Mouse (Mus musculus) CH12.LX (cell line): ENCODE measurements around the gene Pon2. TPM values are rescaled to one million over a fixed set of nuclear protein-coding genes. Genes with fewer than 3 reads are reported as not detected.

Experiments used
- DNase-seq: peaks from one replicate; pipeline ENCODE4 v3.0.0-alpha.2; 2013; ENCODE audit errors: extremely low read depth
- H3K27ac ChIP-seq: 2 replicates; pipeline ENCODE4 v1.5.1; 2012; ENCODE audit warnings: low read depth, mild to moderate bottlenecking, control low read depth, moderate library complexity; ENCODE audit not compliant: insufficient read depth
- H3K27me3 ChIP-seq: replicated peaks from 2 replicates; pipeline ENCODE3; 2012; ENCODE audit warnings: inconsistent platforms
- H3K36me3 ChIP-seq, 2 experiments: replicated peaks in 1 of 2; 2 replicates each; pipeline versions ENCODE3 to v1.6.1; 2012; ENCODE audit warnings: inconsistent platforms in 1 of 2, low read length in 1 of 2, mild to moderate bottlenecking in 1 of 2, mixed read lengths in 1 of 2, moderate library complexity in 1 of 2; ENCODE audit not compliant: control insufficient read depth in 1 of 2, insufficient read depth in 1 of 2
- H3K4me1 ChIP-seq, 2 experiments: 2 replicates each; pipeline ENCODE4 v1.6.1; 2012; ENCODE audit warnings: inconsistent platforms in 1 of 2, moderate library complexity in 1 of 2; ENCODE audit not compliant: insufficient read depth in 2 of 2, control insufficient read depth in 1 of 2
- H3K4me2 ChIP-seq: 2 replicates; pipeline ENCODE4 v1.6.1; 2012; ENCODE audit warnings: low read depth, mild to moderate bottlenecking, control low read depth; ENCODE audit not compliant: poor library complexity, insufficient read depth, severe bottlenecking
- H3K4me3 ChIP-seq, 3 experiments: fragments of 150-350 bp in 1 of 3; sonication (generic) in 1 of 3; replicated peaks in 1 of 3; 2 replicates each; pipeline versions ENCODE3 to v1.5.1; 2011 to 2012; ENCODE audit warnings: low read depth in 2 of 3, low read length in 2 of 3, mild to moderate bottlenecking in 2 of 3, moderate library complexity in 2 of 3, control low read depth in 1 of 3, improper control_type of control experiment in 1 of 3, inconsistent platforms in 1 of 3, mixed read lengths in 1 of 3; ENCODE audit not compliant: poor library complexity in 1 of 3
- H3K79me2 ChIP-seq: replicated peaks from 2 replicates; pipeline ENCODE4 v1.6.1; 2012; ENCODE audit warnings: mild to moderate bottlenecking, moderate library complexity; ENCODE audit not compliant: control insufficient read depth, poor library complexity, insufficient read depth, severe bottlenecking; ENCODE audit errors: extremely low read depth
- H3K9ac ChIP-seq: 2 replicates; pipeline ENCODE4 v1.6.1; 2012; ENCODE audit warnings: low read depth, mild to moderate bottlenecking, control low read depth, moderate library complexity; ENCODE audit not compliant: insufficient read depth
- H3K9me3 ChIP-seq: replicated peaks from 2 replicates; pipeline ENCODE3; 2012; ENCODE audit warnings: low read length, inconsistent platforms, mixed read lengths
- BHLHE40 ChIP-seq: IDR thresholded peaks from 2 replicates; pipeline ENCODE4 v1.6.1; 2011; ENCODE audit warnings: mild to moderate bottlenecking, low read depth, low read length, improper control_type of control experiment
- CHD1 ChIP-seq: IDR thresholded peaks from 2 replicates; pipeline ENCODE4 v1.6.1; 2012; ENCODE audit warnings: low read depth, low read length, improper control_type of control experiment, inconsistent platforms
- CTCF ChIP-seq, 2 experiments: IDR thresholded peaks in 1 of 2; conservative IDR thresholded peaks in 1 of 2; 2 replicates each; pipeline ENCODE4 v1.5.1; 2011 to 2012; ENCODE audit warnings: low read depth in 2 of 2, low read length in 2 of 2, improper control_type of control experiment in 1 of 2, inconsistent platforms in 1 of 2, mild to moderate bottlenecking in 1 of 2, moderate library complexity in 1 of 2
- E2F4 ChIP-seq: IDR thresholded peaks from 2 replicates; pipeline ENCODE4 v1.6.1; 2011; ENCODE audit warnings: low read depth, low read length, improper control_type of control experiment; ENCODE audit not compliant: insufficient replicate concordance
- ELF1 ChIP-seq: IDR thresholded peaks from 2 replicates; pipeline ENCODE4 v1.6.1; 2014; ENCODE audit warnings: low read depth, mild to moderate bottlenecking, inconsistent platforms, low read length, improper control_type of control experiment
- EP300 ChIP-seq: IDR thresholded peaks from 2 replicates; pipeline ENCODE4 v1.6.1; 2011; ENCODE audit warnings: low read length, improper control_type of control experiment
- ETS1 ChIP-seq: conservative IDR thresholded peaks from 2 replicates; pipeline ENCODE4 v1.6.1; 2012; ENCODE audit warnings: low read depth, mild to moderate bottlenecking, inconsistent platforms, low read length, improper control_type of control experiment, moderate library complexity
- HCFC1 ChIP-seq: IDR thresholded peaks from 2 replicates; pipeline ENCODE4 v1.6.1; 2012; ENCODE audit warnings: low read depth, mild to moderate bottlenecking, inconsistent platforms, low read length, improper control_type of control experiment
- IRF4 ChIP-seq: IDR thresholded peaks from 2 replicates; pipeline ENCODE4 v1.6.1; 2014; ENCODE audit warnings: low read depth, mild to moderate bottlenecking, inconsistent platforms, low read length, improper control_type of control experiment
- JUN ChIP-seq: IDR thresholded peaks from 2 replicates; pipeline ENCODE4 v1.6.1; 2011; ENCODE audit warnings: low read depth, mild to moderate bottlenecking, low read length, improper control_type of control experiment, moderate library complexity; ENCODE audit not compliant: insufficient read depth
- JUND ChIP-seq: conservative IDR thresholded peaks from 2 replicates; pipeline ENCODE4 v1.6.1; 2011; ENCODE audit warnings: low read depth, low read length, improper control_type of control experiment
- KAT2A ChIP-seq: IDR thresholded peaks from 2 replicates; pipeline ENCODE4 v1.6.1; 2012; ENCODE audit warnings: low read length, improper control_type of control experiment, inconsistent platforms; ENCODE audit not compliant: insufficient replicate concordance
- MAFK ChIP-seq: IDR thresholded peaks from 2 replicates; pipeline ENCODE4 v1.6.1; 2011; ENCODE audit warnings: low read length, improper control_type of control experiment; ENCODE audit not compliant: insufficient replicate concordance
- MAX ChIP-seq: IDR thresholded peaks from 2 replicates; pipeline ENCODE4 v1.6.1; 2011; ENCODE audit warnings: low read length, improper control_type of control experiment
- MEF2A ChIP-seq: IDR thresholded peaks from 2 replicates; pipeline ENCODE4 v1.6.1; 2014; ENCODE audit warnings: low read depth, mild to moderate bottlenecking, inconsistent platforms, low read length, improper control_type of control experiment, borderline replicate concordance
- MXI1 ChIP-seq: IDR thresholded peaks from 2 replicates; pipeline ENCODE4 v1.6.1; 2011; ENCODE audit warnings: mild to moderate bottlenecking, low read depth, low read length, improper control_type of control experiment
- NELFE ChIP-seq: IDR thresholded peaks from 2 replicates; pipeline ENCODE4 v1.6.1; 2011; ENCODE audit warnings: low read depth, low read length, improper control_type of control experiment
- POLR2A ChIP-seq: IDR thresholded peaks from 2 replicates; pipeline ENCODE4 v1.6.1; 2011; ENCODE audit warnings: low read depth, mild to moderate bottlenecking, improper control_type of control experiment, low read length
- RCOR1 ChIP-seq: conservative IDR thresholded peaks from 2 replicates; pipeline ENCODE4 v1.6.1; 2012; ENCODE audit warnings: low read depth, mild to moderate bottlenecking, inconsistent platforms, low read length, improper control_type of control experiment
- SIN3A ChIP-seq: IDR thresholded peaks from 2 replicates; pipeline ENCODE4 v1.6.1; 2012; ENCODE audit warnings: low read length, improper control_type of control experiment, inconsistent platforms
- TBP ChIP-seq: conservative IDR thresholded peaks from 2 replicates; pipeline ENCODE4 v1.6.1; 2011; ENCODE audit warnings: low read depth, low read length, improper control_type of control experiment
- USF1 ChIP-seq: IDR thresholded peaks from 2 replicates; pipeline ENCODE4 v1.6.1; 2014; ENCODE audit warnings: low read depth, mild to moderate bottlenecking, inconsistent platforms, low read length, improper control_type of control experiment
- ZMIZ1 ChIP-seq: IDR thresholded peaks from 2 replicates; pipeline ENCODE4 v1.6.1; 2012; ENCODE audit warnings: low read depth, mild to moderate bottlenecking, inconsistent platforms, low read length, improper control_type of control experiment
- ZNF384 ChIP-seq: IDR thresholded peaks from 2 replicates; pipeline ENCODE4 v1.6.1; 2012; ENCODE audit warnings: low read depth, low read length, improper control_type of control experiment, inconsistent platforms
- dilution Hi-C: fragments of 300-500 bp; cut with MboI; formaldehyde crosslinking; loops from 2 replicates; pipeline ENCODE4 v1.14.3; 2020; ENCODE audit warnings: low sequenced_read_pairs; ENCODE audit not compliant: extremely low pct_unique_long_range_greater_than_20kb, extremely low pct_ligation_motif_present
- in situ Hi-C: fragments of 300-500 bp; cut with MboI; formaldehyde crosslinking; loops from 3 replicates; pipeline ENCODE4 v1.14.3; 2019; ENCODE audit warnings: low sequenced_read_pairs, low pct_ligation_motif_present, low pct_unique_long_range_greater_than_20kb, mixed read lengths
- polyA plus RNA-seq: library from polyadenylated mRNA; unstranded; fragments of >175 nt; gene quantifications from 2 replicates; pipeline ENCODE4 v1.2.1, GENCODE M21; 2012; ENCODE audit warnings: low read depth; ENCODE audit not compliant: insufficient read length
- total RNA-seq, 2 experiments: library from RNA; depleted of rRNA; stranded (reverse); fragments of 300-350 nt in 1 of 2; fragments of >200 nt in 1 of 2; gene quantifications; 2 replicates each; pipeline ENCODE4 v1.2.3; 2012 to 2014

Pon2 gene
- total and polyA plus RNA-seq, 3 experiments = 14.2 to 36.2 (median 32.0) TPM

GRCm38 (mm10) chr6:5297321-5298091 lies 749 bp downstream of the Pon2 start:
- in situ Hi-C loops = no loop called here
- 0 out of 2 replicates have a peak, but pooled peaks have one; percentile 19 for TF ChIP-seq KAT2A
- TF ChIP-seq TBP = peak; percentile 62
- TF ChIP-seq ELF1 = peak; percentile 52; the same call in 1 of the 2 replicates
- no peak for TF ChIP-seq RCOR1
- TF ChIP-seq MEF2A = peak; percentile 82
- TF ChIP-seq HCFC1 = peak; percentile 44
- no peak; the same call in 1 of the 2 replicates for TF ChIP-seq MAX
- peak; percentile 64; the same call in 1 of the 2 replicates for TF ChIP-seq ETS1
- no peak; the same call in 1 of the 2 replicates for TF ChIP-seq CHD1
- TF ChIP-seq NELFE = peak; percentile 68
- TF ChIP-seq E2F4 = 0 out of 2 replicates have a peak, but pooled peaks have one; percentile 56
- peak; percentile 54; the same call in 1 of the 2 replicates for TF ChIP-seq BHLHE40
- no peak for TF ChIP-seq USF1
- peak; percentile 85 for TF ChIP-seq SIN3A
- no peak; the same call in 1 of the 2 replicates for TF ChIP-seq MXI1
- no peak for TF ChIP-seq MAFK
- no peak for TF ChIP-seq CTCF (conservative IDR thresholded peaks at IDR 0.05 in 1 of 2, IDR thresholded peaks at IDR 0.05 in 1 of 2; ENCODE audit: low read depth in 2 of 2, low read length in 2 of 2)
- TF ChIP-seq JUN = peak; percentile 39
- TF ChIP-seq POLR2A = peak; percentile 48; the same call in 1 of the 2 replicates
- peak; percentile 76 for TF ChIP-seq JUND
- TF ChIP-seq ZMIZ1 = peak; percentile 49; the same call in 1 of the 2 replicates
- TF ChIP-seq IRF4 = peak; percentile 84
- 0 out of 2 replicates have a peak, but pooled peaks have one; percentile 40 for TF ChIP-seq EP300
- no peak for TF ChIP-seq ZNF384
- TF ChIP-seq, all 38 proteins: peak for 16
- peaks cover 21 to 50% of the 10 kb centered on the region in 2 experiments for H3K4me1 ChIP-seq

More at GRCm38 (mm10) chr6:5297321-5298091, 749 bp downstream of the Pon2 start:
- DNase-seq = peak; percentile 83
- dilution Hi-C loops = no loop called here
- peaks cover 8 to 29% of the 10 kb centered on the region in 2 experiments for H3K36me3 ChIP-seq
- H3K27ac ChIP-seq = peak overlapping the region; percentile 88
- peak overlapping the region; percentile 65 to 69 (median 67) for H3K4me3 ChIP-seq
- no peaks in the 10 kb centered on the region for H3K27me3 ChIP-seq
- no peaks in the 10 kb centered on the region for H3K9me3 ChIP-seq
- peak overlapping the region; percentile 85 for H3K4me2 ChIP-seq
- peak overlapping the region; percentile 84 for H3K9ac ChIP-seq
- H3K79me2 ChIP-seq = peaks cover 18% of the 10 kb centered on the region
